17 mouse cellular contexts compared by ENCODE assay signal in genomic region chr5:126769031-126769430, GRCm38 (mm10).
A peak's percentile ranks its signal among the peaks of the same experiment; 100 is the strongest.
DNase-seq lines count a peak whose midpoint lies in the region; ATAC-seq and TF ChIP-seq lines count a peak whose summit lies in the region.
"Had no signal": no experiment of that assay in that cellular context is flagged by ENCODE, and none has a peak within 500 bp of the region (broad histone marks: within the 10 kb centered on the region; RNA-seq: fewer than 3 reads in every experiment).

No protein-coding gene starts in this region.

- no peaks in the 10 kb centered on the region for H3K9me3 ChIP-seq in forebrain, embryonic 14.5 days (replicated peaks; ENCODE audit: control insufficient read depth, low read length)
- H3K9me3 ChIP-seq in midbrain, embryonic 11.5 days (ENCODE audit: control insufficient read depth, low read length), result no peaks in the 10 kb centered on the region
- H3K9me3 ChIP-seq: embryonic facial prominence, embryonic 15.5 days had no signal

- H3K9ac ChIP-seq in forebrain, embryonic 14.5 days (ENCODE audit: low read length), result no peak overlapping the region
- peak overlapping the region; percentile 24; the same call in 1 of the 2 replicates for H3K9ac ChIP-seq in midbrain, embryonic 11.5 days (ENCODE audit: low read length)
- H3K9ac ChIP-seq: embryonic facial prominence, embryonic 15.5 days had no signal

- peak overlapping the region; percentile 39 for H3K4me2 ChIP-seq in forebrain, embryonic 14.5 days (ENCODE audit: low read length)
- peak overlapping the region; percentile 35 for H3K4me2 ChIP-seq in midbrain, embryonic 11.5 days
- H3K4me2 ChIP-seq: embryonic facial prominence, embryonic 15.5 days; liver, embryonic 11.5 days had no signal

- no peaks in the 10 kb centered on the region for H3K27me3 ChIP-seq in forebrain, embryonic 14.5 days (replicated peaks; ENCODE audit: control insufficient read depth, insufficient read depth, low read length)
- H3K27me3 ChIP-seq in midbrain, embryonic 11.5 days (ENCODE audit: control insufficient read depth, insufficient read depth, low read length), result no peaks in the 10 kb centered on the region
- no peaks in the 10 kb centered on the region for H3K27me3 ChIP-seq in cerebellum, adult 2 months (ENCODE audit: control insufficient read depth, insufficient read depth, low read length)
- H3K27me3 ChIP-seq: embryonic facial prominence, embryonic 15.5 days had no signal

- peak; percentile 11 to 23 for DNase-seq in right cerebral cortex, adult 2 months (ENCODE audit: low spot score in 2 of 2)
- DNase-seq in right cerebral cortex, adult 18-20 months, result no peak
- peak; percentile 15 for DNase-seq in forebrain, embryonic 14.5 days (ENCODE audit: low spot score)
- DNase-seq in midbrain, embryonic 11.5 days (ENCODE audit: low spot score, missing footprints), result peak; percentile 89
- no peak for DNase-seq in spleen, postnatal 14 days (ENCODE audit: low spot score in 2 of 2)
- no peak for DNase-seq in spleen, adult 18-20 months
- DNase-seq in urinary bladder, adult 2 months (ENCODE audit: low spot score), result no peak
- no peak for DNase-seq in cerebellum, adult 2 months
- DNase-seq: adrenal gland, postnatal 36 days; cerebellum, adult 18-20 months; gastrocnemius, postnatal 10 days; thymus, postnatal 14 days had no signal

- H3K4me1 ChIP-seq in forebrain, embryonic 14.5 days (ENCODE audit: control insufficient read depth, insufficient read depth, low read length), result peaks cover 5% of the 10 kb centered on the region; the same call in 1 of the 2 replicates
- peaks cover 10% of the 10 kb centered on the region for H3K4me1 ChIP-seq in midbrain, embryonic 11.5 days (ENCODE audit: control insufficient read depth, insufficient read depth, low read length)
- no peaks in the 10 kb centered on the region; the same call in 1 of the 2 replicates for H3K4me1 ChIP-seq in cerebellum, adult 2 months (ENCODE audit: control insufficient read depth, insufficient read depth, low read length)
- H3K4me1 ChIP-seq: embryonic facial prominence, embryonic 15.5 days had no signal

- ATAC-seq in forebrain, embryonic 14.5 days, result no peak
- no peak for ATAC-seq in midbrain, embryonic 11.5 days (ENCODE audit: low FRiP score)
- ATAC-seq: CD4-positive, CD25-positive, alpha-beta regulatory T cell, adult 4 months had no signal

- H3K36me3 ChIP-seq in forebrain, embryonic 14.5 days (ENCODE audit: control insufficient read depth, insufficient read depth, low read length), result no peaks in the 10 kb centered on the region
- H3K36me3 ChIP-seq in midbrain, embryonic 11.5 days (ENCODE audit: control insufficient read depth, insufficient read depth, low read length), result no peaks in the 10 kb centered on the region
- H3K36me3 ChIP-seq: embryonic facial prominence, embryonic 15.5 days had no signal

- WGBS in forebrain, embryonic 14.5 days, result 14% methylated on average over 11 of the region's 11 CpGs
- WGBS in midbrain, embryonic 11.5 days, result 22% methylated on average over 11 of the region's 11 CpGs
- 26% methylated on average over 11 of the region's 11 CpGs for WGBS in cerebellum, adult 2 months

- TF ChIP-seq POLR2A in cerebellum, adult 2 months (IDR thresholded peaks at IDR 0.05; ENCODE audit: borderline replicate concordance, insufficient read depth, low read length), result no peak

- H3K4me3 ChIP-seq in forebrain, embryonic 14.5 days (ENCODE audit: low read depth, low read length), result no peak overlapping the region; the same call in 1 of the 2 replicates
- H3K4me3 ChIP-seq in midbrain, embryonic 11.5 days (ENCODE audit: low read depth, low read length), result peak overlapping the region; percentile 13; the same call in 1 of the 2 replicates
- no peak overlapping the region for H3K4me3 ChIP-seq in cerebellum, adult 2 months (replicated peaks; ENCODE audit: insufficient read depth, low read depth, low read length)
- H3K4me3 ChIP-seq: embryonic facial prominence, embryonic 15.5 days had no signal

- no peak for TF ChIP-seq CTCF in cerebellum, adult 2 months (IDR thresholded peaks at IDR 0.05; ENCODE audit: borderline replicate concordance, insufficient read depth, low read depth, low read length)

- no peak overlapping the region for H3K27ac ChIP-seq in forebrain, embryonic 14.5 days (ENCODE audit: low read depth, low read length)
- H3K27ac ChIP-seq in midbrain, embryonic 11.5 days (ENCODE audit: low read depth, low read length), result no peak overlapping the region
- H3K27ac ChIP-seq in cerebellum, adult 2 months (ENCODE audit: insufficient read depth, low read length), result no peak overlapping the region
- H3K27ac ChIP-seq: embryonic facial prominence, embryonic 15.5 days; kidney, postnatal 0 days; macrophage had no signal

Comparison
In these comparisons a context has a peak if more than half of its experiments do, and no peak if none do; other contexts are left out.
1. DNase-seq: peak in right cerebral cortex, adult 2 months (2 of 2), forebrain, embryonic 14.5 days (single experiment) and midbrain, embryonic 11.5 days (single experiment); none in right cerebral cortex, adult 18-20 months (single experiment), spleen, postnatal 14 days (0 of 2), spleen, adult 18-20 months (0 of 2), urinary bladder, adult 2 months (single experiment) and cerebellum, adult 2 months (0 of 2).